Mouse (Mus musculus): ENCODE measurements at regions not wholly inside any gene's neighbourhood (a gene's known extent, or its start where the extent isn't known, plus 50 kb on each side); places are given as distances from the start of the nearest gene placed in this dataset.

DNA sequence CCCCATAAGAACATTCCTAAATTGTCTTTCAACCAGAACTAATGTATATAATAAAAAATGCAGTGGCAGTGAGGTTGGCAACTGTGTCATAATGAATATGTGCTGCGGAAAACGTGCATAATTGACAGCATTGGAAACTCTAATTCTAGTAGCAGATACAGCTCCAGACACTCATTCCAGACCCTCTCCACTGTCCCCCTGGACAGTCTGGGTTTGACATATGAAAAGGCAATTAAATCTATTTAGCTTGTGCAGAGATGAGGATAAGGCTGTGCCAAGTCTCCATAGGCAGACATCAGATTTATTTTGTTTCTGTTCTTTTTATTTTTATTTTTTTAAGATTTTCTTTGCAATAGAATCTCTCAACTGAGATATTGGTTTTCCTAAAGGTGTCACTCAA lies 392.3 kb downstream of the Lrriq3 start:
- no peak for DNase-seq

DNA sequence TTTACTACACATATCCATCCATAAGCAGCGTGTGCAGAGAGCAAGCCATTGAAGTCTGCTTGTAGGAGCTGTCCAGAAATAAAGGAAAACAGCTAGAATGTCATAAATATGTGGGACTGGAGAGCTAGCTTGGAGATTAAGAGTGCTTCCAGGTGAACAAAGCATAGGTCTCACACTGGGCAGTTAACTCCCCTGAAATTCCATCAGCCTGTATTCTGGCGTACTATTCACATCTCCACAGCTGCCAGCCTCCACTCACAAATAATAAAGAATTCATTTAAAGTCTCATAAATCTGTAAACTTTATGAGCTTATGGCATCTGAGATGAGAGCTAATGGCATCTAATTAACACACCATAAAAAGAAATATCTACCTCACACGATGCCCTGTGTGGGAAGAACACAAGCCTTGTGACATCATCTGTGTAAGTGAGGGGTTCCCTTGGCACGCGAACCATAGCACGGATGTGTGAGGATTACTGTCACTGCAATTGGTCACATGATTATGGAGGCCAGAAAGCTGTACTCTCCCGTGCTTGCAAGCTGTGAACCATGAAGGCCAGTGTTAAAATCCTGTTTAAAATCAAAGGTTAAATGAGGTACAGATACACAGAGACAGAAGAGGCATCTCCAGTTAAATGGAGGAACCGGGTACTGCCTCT lies 394.8 kb downstream of the Lrriq3 start:
- DNase-seq, result no peak

DNA sequence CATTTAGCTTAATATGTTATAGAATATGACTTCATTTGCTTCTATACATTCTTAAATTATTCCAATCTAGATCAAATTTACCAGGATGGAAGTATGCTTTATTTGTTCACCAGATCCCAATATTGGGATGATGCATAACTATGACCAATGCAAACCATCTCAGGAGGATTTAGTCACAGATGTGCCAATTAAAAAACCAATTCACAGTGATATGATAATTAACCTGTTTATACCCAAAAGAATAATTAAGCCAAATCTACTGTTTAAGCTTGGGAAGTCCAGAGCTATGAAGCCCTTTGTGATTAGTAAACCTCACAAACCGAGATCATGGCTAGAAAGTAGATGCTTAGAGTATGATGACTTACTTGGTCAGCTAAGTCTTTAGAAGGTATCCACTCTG lies 397.4 kb downstream of the Lrriq3 start:
- DNase-seq, result no peak

DNA sequence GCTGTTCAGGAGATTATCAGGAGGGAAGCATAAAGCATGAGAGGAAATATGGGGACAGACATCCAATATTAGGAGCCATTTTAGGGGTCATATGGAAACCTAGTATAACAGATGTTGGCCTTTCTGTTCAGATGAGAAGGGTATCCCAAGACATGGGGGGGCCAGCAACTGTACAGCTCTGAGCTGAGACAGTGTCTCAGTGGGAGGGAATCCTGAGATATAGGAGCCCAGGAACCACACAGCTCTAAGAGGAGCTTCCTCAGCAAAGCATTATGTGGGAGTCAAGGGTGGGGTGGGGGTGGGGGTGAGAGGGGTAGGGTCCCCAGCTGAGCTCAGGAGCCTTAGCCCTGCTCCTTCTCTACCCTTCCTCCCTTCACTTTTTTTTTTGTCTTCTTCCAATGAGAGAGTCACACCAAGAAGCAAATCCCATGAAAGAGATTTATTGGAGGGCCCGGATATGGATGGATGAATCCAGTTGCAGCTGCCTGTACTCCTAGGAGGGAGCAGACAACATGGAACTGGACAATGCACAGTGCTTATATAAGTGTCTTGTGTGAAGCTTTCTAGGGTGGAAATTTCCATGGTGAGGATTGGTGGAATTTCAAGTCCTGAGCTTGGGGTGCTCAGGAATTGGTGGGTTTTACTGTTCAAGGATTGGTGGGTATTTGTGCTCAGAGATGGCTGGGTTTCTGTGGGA lies 417.1 kb downstream of the Lrriq3 start:
- DNase-seq, result no peak

DNA sequence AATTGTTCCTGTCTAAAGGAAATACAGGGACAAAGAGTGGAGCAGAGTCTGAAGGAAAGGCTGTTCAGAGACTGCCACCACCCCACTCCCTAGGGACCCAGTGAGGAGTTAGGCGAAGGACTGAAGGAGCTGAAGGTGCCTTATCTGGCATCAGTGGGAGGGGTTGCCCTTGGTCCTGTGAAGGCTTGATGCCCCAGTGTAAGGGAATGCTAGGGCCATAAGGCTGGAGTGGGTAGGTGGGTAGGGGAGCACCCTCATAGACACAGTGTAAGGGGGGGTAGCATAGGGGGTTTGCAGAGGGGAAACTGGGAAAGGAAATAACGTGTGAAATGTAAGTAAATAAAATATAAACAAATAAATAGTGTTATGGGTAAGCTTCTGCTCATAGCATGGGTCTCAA lies 420.7 kb downstream of the Lrriq3 start:
- DNase-seq, result no peak

DNA sequence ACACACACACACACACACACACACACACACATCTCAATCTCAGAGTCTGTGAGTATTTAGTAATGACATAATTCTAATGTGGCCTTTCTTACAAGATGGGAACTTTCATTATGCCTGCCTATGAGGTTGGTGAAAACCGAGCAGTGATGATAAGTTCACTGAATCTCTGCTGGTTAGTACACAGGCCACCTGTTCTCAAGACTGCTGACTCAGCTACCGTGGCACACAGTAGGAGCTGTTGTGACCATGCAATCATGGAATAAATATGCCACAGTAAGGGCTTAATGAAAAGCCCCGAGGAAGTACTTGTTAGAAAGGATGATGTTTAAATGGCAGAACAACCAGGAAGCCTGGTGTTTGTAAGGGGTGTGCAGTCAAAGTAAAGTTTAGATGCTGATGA lies 436.1 kb downstream of the Lrriq3 start:
- DNase-seq, result no peak

DNA sequence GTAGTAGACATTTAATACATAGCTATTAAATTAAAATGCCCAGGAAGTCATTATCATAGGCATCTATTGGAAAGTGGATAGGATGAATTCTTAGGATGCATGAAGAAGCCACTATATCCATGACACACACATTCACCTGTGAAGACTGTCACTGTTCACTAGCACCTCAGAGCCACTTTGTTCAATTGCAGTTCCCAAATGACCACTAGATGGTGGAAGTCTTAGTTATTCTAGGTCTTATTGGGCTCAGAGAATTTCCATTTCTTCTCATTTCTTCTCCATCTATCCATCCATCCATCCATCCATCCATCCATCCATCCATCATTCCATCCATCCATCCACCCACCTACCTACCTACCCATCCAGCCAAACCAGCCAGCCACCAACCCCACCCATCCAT lies 437.6 kb downstream of the Lrriq3 start:
- DNase-seq, result no peak

DNA sequence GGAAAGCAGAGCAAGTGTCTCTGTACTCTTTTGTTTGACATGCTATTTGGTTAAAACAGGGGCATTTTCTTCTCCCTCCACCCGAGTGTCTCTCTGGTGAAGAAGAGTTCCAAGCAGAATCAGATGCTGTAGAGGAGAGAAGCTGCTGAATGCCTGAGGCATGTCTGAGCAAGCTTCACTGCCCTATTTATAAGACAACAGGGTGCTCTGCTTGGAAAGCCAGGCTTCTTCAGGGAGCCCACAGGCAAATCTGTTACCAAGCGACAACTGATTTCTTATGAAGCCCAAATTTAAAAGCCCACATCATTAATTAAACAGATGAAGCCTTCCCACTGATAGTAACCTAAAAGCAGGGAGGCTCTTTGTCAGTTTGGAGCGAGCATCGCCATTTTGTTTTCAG lies 438.8 kb downstream of the Lrriq3 start:
- DNase-seq, result no peak

DNA sequence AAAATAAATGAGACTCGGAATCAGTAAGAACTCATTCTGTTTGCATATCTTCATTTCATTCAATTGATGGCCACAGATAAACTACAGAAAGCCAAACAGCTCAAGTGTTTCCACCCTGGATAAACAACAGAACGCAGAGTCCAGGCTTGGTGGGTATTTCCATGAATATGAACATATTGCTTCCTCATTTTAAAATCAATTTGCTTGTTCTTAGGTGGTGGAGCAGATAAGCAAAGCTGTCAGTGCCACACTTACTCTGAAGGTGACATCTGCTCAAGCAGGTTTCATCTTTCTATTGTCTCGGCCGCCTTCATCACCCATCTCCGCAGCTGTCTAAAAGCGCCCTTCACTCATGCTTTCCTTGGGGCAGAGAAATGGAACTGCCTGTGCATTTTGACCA lies 455.0 kb downstream of the Lrriq3 start:
- peak; percentile 9 to 12 for DNase-seq

DNA sequence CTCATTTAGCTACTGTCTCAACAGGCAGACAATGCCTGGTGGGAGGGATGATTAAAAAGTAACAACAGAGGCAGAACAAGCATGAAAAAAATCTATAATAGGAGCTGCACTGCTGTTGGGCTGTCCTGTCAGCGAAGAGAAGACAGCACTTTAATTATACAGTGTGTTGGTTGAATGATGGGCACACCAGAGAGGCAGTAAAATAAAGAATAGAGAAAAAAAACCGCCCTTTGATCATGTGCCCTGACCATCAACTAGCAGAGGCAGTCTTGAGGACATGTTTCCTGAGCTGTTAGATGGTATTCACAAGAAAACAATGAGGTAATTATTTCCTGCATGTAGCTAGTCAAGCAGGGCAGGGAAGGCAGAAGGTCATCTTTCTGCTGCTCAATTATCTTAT lies 483.9 kb downstream of the Lrriq3 start:
- no peak for DNase-seq

DNA sequence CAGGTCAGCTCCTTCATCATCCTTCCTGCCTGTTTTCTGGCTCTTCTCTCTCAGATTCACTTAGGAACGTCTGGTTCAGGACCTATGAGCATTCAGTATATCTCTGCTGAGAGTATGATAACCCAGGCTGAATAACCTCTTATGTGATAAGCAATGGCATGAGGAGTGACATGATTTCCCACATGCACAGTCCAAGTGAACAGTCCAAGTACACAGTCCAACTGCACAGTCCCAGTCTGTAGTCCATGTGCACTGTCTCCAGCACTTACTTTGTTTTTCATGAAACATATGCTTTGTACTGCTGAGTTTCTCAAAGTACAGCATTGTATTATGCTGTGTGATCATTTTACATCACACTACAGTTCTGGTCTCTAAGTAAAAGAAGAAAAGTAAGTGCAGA lies 510.8 kb downstream of the Lrriq3 start:
- DNase-seq, result no peak
